Mouse (Mus musculus): Measurements from ENCODE around the gene Brox.
A peak's percentile ranks its signal among the peaks of the same experiment; 100 is the strongest.
"Not testable (repeated sequence)": the region's sequence is repeated elsewhere in the genome, so short reads cannot be mapped to it uniquely, and the experiment has no call there.

Brox gene

GRCm38 (mm10) chr1:183296877-183297383 lies at the start of gene Brox:
TSS of gene Brox (minus strand) at chr1:183297269.
- peak; percentile 97 for DNase-seq

- no peak for DNase-seq
These were observed 48.7 kb upstream of the Brox start for GRCm38 (mm10) chr1:183345817-183346195.

- peak; percentile 90 for DNase-seq
These were observed 48.1 kb upstream of the Brox start for GRCm38 (mm10) chr1:183344886-183345816.

GRCm38 (mm10) chr1:183342902-183343301 lies 45.8 kb upstream of the Brox start:
- DNase-seq, result not testable (repeated sequence)

- DNase-seq, result no peak
These were observed 30.1 kb upstream of the Brox start for GRCm38 (mm10) chr1:183327171-183327570.

GRCm38 (mm10) chr1:183324433-183324832 lies 27.4 kb upstream of the Brox start:
- DNase-seq, result no peak

GRCm38 (mm10) chr1:183323923-183324322 lies 26.9 kb upstream of the Brox start:
- no peak for DNase-seq

GRCm38 (mm10) chr1:183322496-183322895 lies 25.4 kb upstream of the Brox start:
- not testable (repeated sequence) for DNase-seq

- DNase-seq, result no peak
These were observed 23.6 kb upstream of the Brox start for GRCm38 (mm10) chr1:183320708-183321107.

GRCm38 (mm10) chr1:183315783-183316182 lies 18.7 kb upstream of the Brox start:
- DNase-seq, result no peak

- DNase-seq, result no peak
These were observed 15.0 kb upstream of the Brox start for GRCm38 (mm10) chr1:183312076-183312475.

GRCm38 (mm10) chr1:183309601-183310000 lies 12.5 kb upstream of the Brox start:
- not testable (repeated sequence) for DNase-seq

- no peak for DNase-seq
These were observed 11.4 kb upstream of the Brox start for GRCm38 (mm10) chr1:183308476-183308875.

GRCm38 (mm10) chr1:183307555-183307954 lies 10.5 kb upstream of the Brox start:
- DNase-seq, result no peak

- peak; percentile 93 for DNase-seq
These were observed 2.1 kb upstream of the Brox start for GRCm38 (mm10) chr1:183299161-183299560.

GRCm38 (mm10) chr1:183297886-183298489 lies 919 bp upstream of the Brox start:
- DNase-seq, result peak; percentile 39

GRCm38 (mm10) chr1:183297473-183297885 lies 410 bp upstream of the Brox start:
- DNase-seq, result no peak

GRCm38 (mm10) chr1:183296465-183296864 lies 604 bp downstream of the Brox start, which contains the start of gene Aida:
TSS of gene Aida (plus strand) at chr1:183296590.
- no peak for DNase-seq

GRCm38 (mm10) chr1:183289576-183289975 lies 7.5 kb downstream of the Brox start:
- DNase-seq, result no peak

GRCm38 (mm10) chr1:183288351-183288750 lies 8.7 kb downstream of the Brox start:
- DNase-seq, result no peak

- DNase-seq, result no peak
These were observed 21.3 kb downstream of the Brox start for GRCm38 (mm10) chr1:183275763-183276162.

- peak; percentile 54 for DNase-seq
These were observed 22.7 kb downstream of the Brox start for GRCm38 (mm10) chr1:183274385-183274784.

- DNase-seq, result no peak
These were observed 23.9 kb downstream of the Brox start for GRCm38 (mm10) chr1:183272867-183273818.
